Mouse (Mus musculus) CH12.LX (cell line): ENCODE results near the gene Gm36245.
"Not testable (repeated sequence)": the region's sequence is repeated elsewhere in the genome, so short reads cannot be mapped to it uniquely, and the experiment has no call there.

Experiments used
- EP300 ChIP-seq: IDR thresholded peaks from 2 replicates; pipeline ENCODE4 v1.6.1; 2011; ENCODE audit warnings: low read length, improper control_type of control experiment
- MEF2A ChIP-seq: IDR thresholded peaks from 2 replicates; pipeline ENCODE4 v1.6.1; 2014; ENCODE audit warnings: low read depth, mild to moderate bottlenecking, inconsistent platforms, low read length, improper control_type of control experiment, borderline replicate concordance
- NELFE ChIP-seq: IDR thresholded peaks from 2 replicates; pipeline ENCODE4 v1.6.1; 2011; ENCODE audit warnings: low read depth, low read length, improper control_type of control experiment

DNA sequence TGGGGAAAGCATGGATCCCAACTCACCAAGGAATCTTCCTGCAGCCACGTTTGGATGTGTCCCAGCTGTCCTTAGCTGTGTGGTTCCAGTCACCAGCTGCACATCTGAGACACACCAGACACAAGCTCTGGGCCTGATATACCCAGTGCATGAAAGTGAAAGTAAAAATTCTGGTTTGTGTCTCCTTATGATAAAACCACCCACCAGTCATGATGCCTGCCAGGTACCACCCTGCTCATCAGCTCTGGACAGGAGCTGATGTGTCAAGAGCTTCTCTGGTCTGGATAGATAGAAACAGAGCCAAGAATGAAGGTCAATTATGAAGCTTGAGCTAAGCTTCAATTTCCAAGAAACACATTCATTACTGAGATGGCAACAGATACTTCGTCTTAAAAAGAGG lies 44.1 kb downstream of the Gm36245 start, which contains the start of gene Apol11b:
- not testable (repeated sequence) for TF ChIP-seq EP300, NELFE, MEF2A
